Mouse (Mus musculus) stomach, embryonic 15.5 days (tissue): ENCODE results near the gene 1700113H08Rik. TPM values are rescaled to one million over a fixed set of nuclear protein-coding genes. Genes with fewer than 3 reads are reported as not detected.

Source experiments
- ATAC-seq: fragments of 200-750 bp; cut with Nextera tagmentation; 2 replicates; pipeline ENCODE4 v1.8.0; 2017; ENCODE audit warnings: low read depth, moderate number of reproducible peaks, moderate TSS enrichment; ENCODE audit not compliant: insufficient read depth, low FRiP score
- H3K27ac ChIP-seq: fragments of 300-500 bp; sonication (generic); 2 replicates; pipeline ENCODE4 v1.5.1; 2015; ENCODE audit warnings: mild to moderate bottlenecking, inconsistent platforms
- H3K27me3 ChIP-seq: fragments of 300-500 bp; sonication (generic); replicated peaks from 2 replicates; pipeline ENCODE4 v1.6.1; 2015; ENCODE audit warnings: inconsistent platforms
- H3K36me3 ChIP-seq: fragments of 300-500 bp; sonication (generic); 2 replicates; pipeline ENCODE4 v1.6.1; 2015; ENCODE audit warnings: inconsistent platforms
- H3K4me1 ChIP-seq: fragments of 300-500 bp; sonication (generic); 2 replicates; pipeline ENCODE4 v1.6.1; 2015; ENCODE audit warnings: inconsistent platforms
- H3K4me2 ChIP-seq: fragments of 300-500 bp; sonication (generic); 2 replicates; pipeline ENCODE4 v1.6.1; 2015; ENCODE audit warnings: mild to moderate bottlenecking, inconsistent platforms
- H3K4me3 ChIP-seq: fragments of 300-500 bp; sonication (generic); replicated peaks from 2 replicates; pipeline ENCODE4 v1.5.1; 2015; ENCODE audit warnings: inconsistent platforms
- H3K9ac ChIP-seq: fragments of 300-500 bp; sonication (generic); 2 replicates; pipeline ENCODE4 v1.6.1; 2015; ENCODE audit warnings: inconsistent platforms
- H3K9me3 ChIP-seq: fragments of 300-500 bp; sonication (generic); 2 replicates; pipeline ENCODE4 v1.6.1; 2016; ENCODE audit warnings: inconsistent platforms
- WGBS: fragments of 180-500 bp; shearing (Covaris S2); methylation state at CpG from one replicate; pipeline ENCODE4 v1.1.7; 2015; 5-methylcytosine and 5-hydroxymethylcytosine counted together
- polyA plus RNA-seq: library from polyadenylated mRNA; unstranded; fragments of >200 nt; fragmentation: Nextera tagmentation; extraction: Ambion mirVana; gene quantifications from 2 replicates; pipeline ENCODE4 v1.2.1, GENCODE M21; 2015

1700113H08Rik gene
- 0.14 TPM in 1 of 2 replicates, not detected in the other for polyA plus RNA-seq

DNA sequence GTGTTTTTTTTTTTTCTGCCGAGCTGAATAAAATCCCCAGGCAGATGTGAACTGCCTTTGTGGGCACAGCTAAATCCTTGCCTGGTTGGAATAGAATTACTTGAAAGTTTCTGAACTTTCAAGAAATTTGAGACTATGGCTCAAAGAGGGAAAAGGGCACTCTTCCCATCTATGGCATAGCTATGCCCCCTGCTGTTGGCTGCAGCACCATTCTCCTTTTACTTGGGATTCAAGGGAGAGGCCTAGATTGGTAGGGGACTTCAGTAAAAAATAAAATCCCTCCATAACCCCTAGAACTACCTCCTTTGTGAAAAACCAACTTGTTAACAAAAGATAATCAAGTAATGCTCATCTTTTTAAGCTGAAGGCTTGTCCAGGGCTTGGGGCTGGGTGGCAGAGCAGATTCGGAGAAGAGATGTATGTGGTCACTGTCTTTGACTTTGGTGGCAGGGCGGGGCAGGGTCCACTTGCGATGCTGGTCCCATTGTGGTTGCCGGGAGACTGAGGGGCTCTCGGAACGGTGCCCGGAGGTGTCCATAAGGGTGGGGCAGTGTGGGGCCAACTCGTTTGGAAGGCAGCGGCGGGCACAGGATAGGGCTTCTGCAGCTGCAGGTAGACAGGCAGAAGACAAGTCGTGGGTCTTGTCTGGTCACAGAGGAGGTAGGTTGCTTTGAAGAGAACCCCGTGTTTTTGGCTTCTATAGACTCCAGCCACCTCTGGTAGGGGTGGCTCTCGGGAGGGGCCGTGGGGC is at the start of gene 1700113H08Rik:
TSS of gene 1700113H08Rik (plus strand) at position 546 of the 751 bp plus-strand sequence.
- Histone ChIP-seq H3K27ac (no peak within 1 kb of the TSS), H3K4me1 (peaks cover 9% of the 10 kb centered on the region), H3K4me3 (peak within 1 kb of the TSS; percentile 42), H3K27me3 (peaks cover 5% of the 10 kb centered on the region; the same call in 1 of the 2 replicates), H3K4me2 (peak within 1 kb of the TSS; percentile 86), H3K9me3 (no peaks in the 10 kb centered on the region), H3K9ac (no peak within 1 kb of the TSS), H3K36me3 (no peaks in the 10 kb centered on the region)
- WGBS: 13% methylated on average over 15 of the region's 15 CpGs
- peak; percentile 29; the same call in 1 of the 2 replicates for ATAC-seq

DNA sequence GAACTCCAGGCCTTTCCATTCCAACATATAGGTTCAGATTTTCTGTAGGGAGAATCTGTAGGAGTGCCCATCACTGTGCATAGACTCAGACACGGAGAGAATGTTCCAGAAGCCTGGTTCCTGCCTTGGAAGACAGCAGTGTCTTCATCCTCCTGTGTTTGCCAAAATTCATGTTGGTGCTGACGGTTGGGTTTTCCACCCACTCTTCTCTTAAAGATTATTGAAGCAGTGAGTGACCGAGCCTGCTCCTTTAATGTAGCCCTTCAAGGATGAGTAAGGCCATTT is 49.7 kb upstream of the 1700113H08Rik start:
- Histone ChIP-seq H3K4me2 (no peak overlapping the region), H3K9me3 (no peaks in the 10 kb centered on the region), H3K27me3 (no peaks in the 10 kb centered on the region), H3K4me1 (no peaks in the 10 kb centered on the region), H3K4me3 (no peak overlapping the region), H3K27ac (no peak overlapping the region), H3K9ac (no peak overlapping the region), H3K36me3 (no peaks in the 10 kb centered on the region)
- 88% methylated on average over 3 of the region's 3 CpGs for WGBS
- ATAC-seq: no peak

DNA sequence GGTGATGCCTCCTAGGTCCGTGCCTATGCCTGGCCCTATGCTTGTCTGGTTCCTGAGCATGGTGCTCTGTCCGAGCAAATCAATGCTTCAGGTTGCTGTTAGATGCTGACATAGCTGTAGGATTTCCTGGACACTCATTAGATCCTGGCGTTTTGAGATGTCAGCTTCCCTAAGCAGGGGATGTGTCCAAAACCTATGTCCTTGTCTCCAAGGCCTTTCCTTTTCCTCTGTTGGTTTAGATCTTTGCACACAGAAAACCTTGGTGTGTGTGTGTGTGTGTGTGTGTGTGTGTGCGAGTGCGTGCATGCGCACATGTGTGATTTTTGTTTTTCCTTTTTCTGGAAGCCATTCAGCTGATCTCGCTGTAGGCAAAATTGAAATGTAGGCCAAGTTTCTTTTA is 45.8 kb upstream of the 1700113H08Rik start:
- H3K36me3 ChIP-seq: no peaks in the 10 kb centered on the region
- H3K4me2 ChIP-seq: no peak overlapping the region
- H3K9me3 ChIP-seq: no peaks in the 10 kb centered on the region
- H3K27me3 ChIP-seq: no peaks in the 10 kb centered on the region
- no peak overlapping the region for H3K9ac ChIP-seq
- no peak overlapping the region for H3K4me3 ChIP-seq
- WGBS: 83% methylated on average over 7 of the region's 7 CpGs
- no peaks in the 10 kb centered on the region for H3K4me1 ChIP-seq
- no peak overlapping the region for H3K27ac ChIP-seq
- no peak for ATAC-seq

DNA sequence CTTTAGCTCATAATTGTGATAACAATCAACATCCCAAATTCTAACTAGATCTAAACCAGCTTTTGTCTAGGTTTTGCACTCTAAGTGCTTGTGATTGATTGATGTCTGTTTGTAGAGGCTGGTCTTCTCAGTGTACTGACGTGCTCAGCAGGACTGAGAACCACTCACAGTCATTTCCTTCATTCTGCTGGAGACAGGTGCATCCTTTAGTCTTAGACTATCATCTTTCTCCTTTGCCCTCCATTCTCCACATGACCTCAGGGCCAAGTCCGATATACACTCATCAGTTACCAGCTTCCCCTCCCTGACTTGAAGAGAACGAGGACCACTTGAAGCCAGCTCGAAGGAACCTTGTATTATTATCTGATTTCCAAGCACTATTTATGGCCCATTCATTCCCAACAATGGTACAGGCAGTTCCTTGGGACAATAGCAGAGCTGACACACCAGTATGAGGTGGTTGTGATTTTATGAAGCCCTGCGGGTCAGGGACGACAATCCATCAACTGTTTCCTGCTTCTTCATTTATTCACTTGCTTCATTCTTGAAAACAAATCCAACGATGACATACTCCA is 43.4 kb upstream of the 1700113H08Rik start:
- H3K27me3 ChIP-seq: no peaks in the 10 kb centered on the region
- H3K9ac ChIP-seq: no peak overlapping the region
- no peak overlapping the region for H3K27ac ChIP-seq
- H3K4me1 ChIP-seq: no peaks in the 10 kb centered on the region
- WGBS: 67% methylated on average over 7 of the region's 7 CpGs
- H3K9me3 ChIP-seq: no peaks in the 10 kb centered on the region
- H3K4me2 ChIP-seq: no peak overlapping the region
- no peaks in the 10 kb centered on the region for H3K36me3 ChIP-seq
- ATAC-seq: no peak
- no peak overlapping the region for H3K4me3 ChIP-seq

DNA sequence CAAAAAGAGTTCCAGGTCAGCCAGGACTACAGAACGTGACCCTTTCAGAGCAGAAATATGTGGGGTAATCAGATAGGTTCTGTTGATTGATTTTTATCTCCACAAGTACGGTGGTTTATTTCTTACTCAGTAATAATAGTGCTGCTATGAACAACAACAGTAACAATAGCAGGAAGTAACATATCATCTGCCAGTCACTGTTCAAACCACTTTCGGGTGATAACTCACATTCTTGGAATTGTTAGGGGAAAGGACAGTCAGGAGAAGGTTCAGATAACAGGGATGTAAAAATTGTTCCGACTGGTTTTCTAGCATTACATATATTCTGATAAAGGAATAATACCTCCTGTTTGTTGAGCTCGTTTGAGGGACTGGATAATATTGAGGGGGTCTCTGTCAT is 42.4 kb upstream of the 1700113H08Rik start:
- H3K4me3 ChIP-seq: no peak overlapping the region

DNA sequence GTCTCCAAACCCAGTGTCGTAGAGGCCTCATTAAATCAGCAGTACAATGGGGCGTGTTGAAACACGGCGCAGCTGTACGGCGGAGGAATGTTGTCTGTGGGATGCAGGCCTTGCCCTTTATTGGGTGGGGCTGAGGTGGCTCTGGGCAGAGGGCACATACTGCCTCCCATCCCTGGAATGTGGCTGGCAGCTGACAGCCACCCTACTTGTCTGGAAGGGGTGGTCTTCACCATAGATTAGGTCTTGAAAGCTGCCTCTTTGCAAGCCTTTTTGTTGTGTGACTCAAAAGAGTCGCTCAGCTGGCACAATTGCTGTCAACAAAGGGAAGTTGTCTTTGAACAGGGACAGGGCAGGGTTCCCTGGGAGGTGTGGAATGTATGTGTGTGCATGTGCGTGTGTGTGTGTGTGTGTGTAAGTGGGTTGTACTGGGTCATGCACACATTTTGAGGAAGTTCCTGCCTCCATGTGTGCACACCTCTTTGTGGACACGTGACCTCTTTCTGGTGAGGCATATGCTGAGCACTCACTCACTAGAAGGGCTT is 41.6 kb upstream of the 1700113H08Rik start:
- Histone ChIP-seq H3K4me1 (no peaks in the 10 kb centered on the region), H3K27ac (0 out of 2 replicates have a peak overlapping the region, but pooled peaks have one; percentile 22), H3K27me3 (no peaks in the 10 kb centered on the region), H3K9ac (no peak overlapping the region), H3K36me3 (no peaks in the 10 kb centered on the region), H3K9me3 (no peaks in the 10 kb centered on the region), H3K4me2 (no peak overlapping the region), H3K4me3 (no peak overlapping the region)
- 48% methylated on average over 9 of the region's 9 CpGs for WGBS
- ATAC-seq: peak; percentile 76

More for the DNA sequence above, 42.4 kb upstream of the 1700113H08Rik start:
- ATAC-seq: no peak
- Histone ChIP-seq H3K27me3 (no peaks in the 10 kb centered on the region), H3K36me3 (no peaks in the 10 kb centered on the region), H3K4me1 (no peaks in the 10 kb centered on the region), H3K9ac (no peak overlapping the region), H3K27ac (no peak overlapping the region), H3K4me2 (no peak overlapping the region), H3K9me3 (no peaks in the 10 kb centered on the region)
- WGBS: 34% methylated on average over 5 of the region's 5 CpGs

DNA sequence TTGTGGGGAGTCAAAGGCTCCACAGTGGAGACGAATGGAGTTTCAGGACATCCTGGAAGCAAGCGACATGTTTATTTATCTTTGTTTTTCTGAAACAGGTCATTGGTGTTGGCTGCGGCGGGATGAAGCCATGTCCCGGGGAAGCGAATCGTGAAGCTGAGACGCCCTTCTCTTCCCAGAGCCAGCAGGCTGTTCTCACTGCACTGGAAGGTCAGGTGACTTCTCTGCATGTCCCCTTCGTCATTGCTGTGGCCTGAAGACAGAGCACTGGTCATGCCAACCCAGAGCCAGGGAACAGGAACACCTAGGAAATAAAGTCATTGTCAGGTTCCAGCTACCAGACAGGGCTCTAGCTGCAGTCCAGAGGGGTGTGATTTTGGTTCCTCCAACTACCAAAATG is 39.0 kb upstream of the 1700113H08Rik start:
- no peak overlapping the region for H3K9ac ChIP-seq
- H3K36me3 ChIP-seq: no peaks in the 10 kb centered on the region
- H3K27ac ChIP-seq: no peak overlapping the region
- H3K27me3 ChIP-seq: no peaks in the 10 kb centered on the region
- no peak for ATAC-seq
- no peaks in the 10 kb centered on the region for H3K4me1 ChIP-seq
- no peak overlapping the region for H3K4me3 ChIP-seq
- 58% methylated on average over 9 of the region's 9 CpGs for WGBS
- H3K4me2 ChIP-seq: no peak overlapping the region
- no peaks in the 10 kb centered on the region for H3K9me3 ChIP-seq

DNA sequence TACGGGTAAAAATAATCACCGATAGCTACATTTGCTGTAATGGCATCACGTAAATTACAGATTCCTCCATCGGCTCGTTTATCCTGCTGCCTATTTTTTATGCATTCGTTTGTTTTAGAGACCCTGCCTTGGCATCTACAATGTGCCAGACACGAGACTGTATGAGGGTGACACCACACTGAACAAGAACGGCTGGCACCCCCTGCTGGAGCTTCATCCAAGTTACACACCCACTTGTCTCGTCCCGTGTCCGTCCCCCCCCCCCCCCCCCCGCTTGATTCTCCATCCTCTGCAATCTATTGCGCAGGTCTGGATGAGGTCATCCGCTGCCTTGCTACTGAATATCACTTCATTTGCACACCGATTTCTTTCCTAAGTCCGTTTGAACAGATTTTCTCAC is 37.1 kb upstream of the 1700113H08Rik start:
- no peak for ATAC-seq
- Histone ChIP-seq H3K9me3 (no peaks in the 10 kb centered on the region), H3K27me3 (no peaks in the 10 kb centered on the region), H3K4me2 (no peak overlapping the region), H3K27ac (no peak overlapping the region), H3K4me1 (no peaks in the 10 kb centered on the region), H3K9ac (no peak overlapping the region), H3K4me3 (no peak overlapping the region), H3K36me3 (no peaks in the 10 kb centered on the region)
- 62% methylated on average over 15 of the region's 16 CpGs for WGBS

DNA sequence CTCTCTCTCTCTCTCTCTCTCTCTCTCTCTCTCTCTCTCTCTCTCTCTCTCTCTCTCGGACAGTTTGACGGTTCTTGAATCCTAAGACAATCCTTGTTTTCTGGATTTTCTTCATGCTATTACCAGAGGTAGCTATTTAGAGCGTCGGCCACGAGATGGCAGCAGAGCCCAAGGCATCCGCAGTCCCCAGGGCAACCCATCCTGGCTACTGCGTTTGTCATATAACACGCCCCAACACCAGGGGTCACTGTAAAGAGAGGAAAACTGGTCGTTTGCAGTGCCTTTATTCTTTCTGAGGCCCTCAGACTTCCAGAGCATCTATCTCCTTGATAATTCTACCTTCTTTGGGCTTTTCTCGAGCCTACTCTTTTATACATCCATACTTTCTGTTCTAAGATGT is 33.0 kb upstream of the 1700113H08Rik start:
- peak; percentile 70; the same call in 1 of the 2 replicates for ATAC-seq
- no peak overlapping the region for H3K4me2 ChIP-seq
- no peak overlapping the region for H3K4me3 ChIP-seq
- no peaks in the 10 kb centered on the region for H3K36me3 ChIP-seq
- H3K27me3 ChIP-seq: no peaks in the 10 kb centered on the region
- no peaks in the 10 kb centered on the region for H3K4me1 ChIP-seq
- no peaks in the 10 kb centered on the region for H3K9me3 ChIP-seq
- WGBS: 3% methylated on average over 8 of the region's 10 CpGs
- no peak overlapping the region for H3K27ac ChIP-seq
- no peak overlapping the region for H3K9ac ChIP-seq

DNA sequence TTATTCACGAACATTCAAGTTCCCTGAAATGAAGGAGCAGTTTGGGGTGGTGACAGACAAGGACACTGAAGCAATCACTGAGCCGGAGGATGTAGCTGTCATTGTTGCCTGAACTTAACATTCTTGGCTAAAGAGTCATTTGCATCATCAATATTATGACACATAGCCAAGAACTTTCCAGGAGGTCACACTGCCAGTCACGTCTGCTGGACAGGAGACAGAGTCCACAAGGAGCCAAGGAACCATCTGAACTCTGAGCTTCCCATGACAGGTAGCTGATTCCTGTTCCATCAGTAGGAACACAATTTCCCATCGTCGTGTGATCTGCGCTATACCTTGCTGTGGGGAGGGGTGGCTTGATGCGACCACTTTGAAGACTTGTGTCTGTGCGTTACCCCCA is 25.1 kb upstream of the 1700113H08Rik start:
- 83% methylated on average over 8 of the region's 8 CpGs for WGBS
- Histone ChIP-seq H3K9me3 (no peaks in the 10 kb centered on the region), H3K4me3 (no peak overlapping the region), H3K27ac (no peak overlapping the region), H3K4me1 (peaks cover 2% of the 10 kb centered on the region; the same call in 1 of the 2 replicates), H3K9ac (no peak overlapping the region), H3K4me2 (no peak overlapping the region), H3K36me3 (no peaks in the 10 kb centered on the region), H3K27me3 (0 out of 2 replicates have a peak, but pooled peaks cover 5% of the 10 kb centered on the region)
- no peak for ATAC-seq

DNA sequence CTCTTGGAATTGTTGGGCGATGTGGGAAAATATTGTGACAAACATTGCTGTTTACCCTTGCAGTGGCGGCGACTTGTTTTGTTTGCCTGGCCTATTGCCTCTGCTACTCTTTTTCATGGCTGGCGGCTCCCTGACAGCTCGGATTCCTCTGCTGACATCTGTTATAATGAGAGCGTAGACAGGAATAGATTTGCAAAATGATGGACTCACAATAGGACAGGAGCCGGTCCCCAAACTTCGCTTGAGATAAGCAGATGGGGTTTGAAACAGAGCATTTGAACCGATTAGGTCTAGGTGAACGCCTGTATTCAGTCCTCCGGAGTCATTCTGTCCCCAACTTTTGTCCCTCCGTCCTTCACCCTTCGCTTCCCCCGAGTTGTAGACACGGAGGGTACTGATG is 22.0 kb upstream of the 1700113H08Rik start:
- ATAC-seq: no peak
- 73% methylated on average over 15 of the region's 15 CpGs for WGBS
- H3K9ac ChIP-seq: no peak overlapping the region

DNA sequence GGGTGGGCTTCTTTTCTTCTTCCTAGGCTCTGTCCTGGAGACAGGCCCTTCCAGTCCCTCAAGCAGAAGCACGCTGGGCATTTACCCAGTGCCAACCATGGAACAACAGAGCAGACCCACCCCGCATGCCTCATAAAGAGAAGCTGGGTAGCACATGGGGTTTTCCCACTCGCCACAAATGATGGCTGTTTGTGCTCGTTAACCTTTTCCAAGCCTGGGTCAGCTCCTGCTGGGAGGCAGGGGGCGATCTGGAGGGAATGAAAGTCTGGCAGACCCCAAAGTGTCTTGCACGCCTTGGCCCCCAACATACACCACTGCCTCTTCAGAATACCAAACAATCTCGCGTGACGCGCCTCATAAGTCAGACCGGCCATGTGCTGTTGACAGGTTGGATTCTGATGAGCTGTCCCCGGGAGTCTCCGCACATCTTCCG is 21.6 kb upstream of the 1700113H08Rik start:
- Histone ChIP-seq H3K27me3 (0 out of 2 replicates have a peak, but pooled peaks cover 5% of the 10 kb centered on the region), H3K27ac (no peak overlapping the region), H3K36me3 (no peaks in the 10 kb centered on the region), H3K9ac (no peak overlapping the region), H3K4me2 (no peak overlapping the region), H3K4me1 (peaks cover 2% of the 10 kb centered on the region; the same call in 1 of the 2 replicates), H3K4me3 (no peak overlapping the region), H3K9me3 (no peaks in the 10 kb centered on the region)
- ATAC-seq: no peak
- 62% methylated on average over 14 of the region's 14 CpGs for WGBS

More for the DNA sequence above, 22.0 kb upstream of the 1700113H08Rik start:
- Histone ChIP-seq H3K9me3 (no peaks in the 10 kb centered on the region), H3K4me2 (no peak overlapping the region), H3K27me3 (0 out of 2 replicates have a peak, but pooled peaks cover 5% of the 10 kb centered on the region), H3K4me1 (peaks cover 2% of the 10 kb centered on the region; the same call in 1 of the 2 replicates), H3K4me3 (no peak overlapping the region), H3K36me3 (no peaks in the 10 kb centered on the region), H3K27ac (no peak overlapping the region)
